Mouse (Mus musculus) heart, postnatal 10 days (tissue): ENCODE data around the gene Gnb4. TPM values are rescaled to one million over a fixed set of nuclear protein-coding genes. Genes with fewer than 3 reads are reported as not detected.

Experiments used
- total RNA-seq, 2 experiments: library from RNA; stranded (reverse); gene quantifications; 2 replicates each; pipeline ENCODE4 v1.2.3; 2021

Gnb4 gene
- total RNA-seq, 2 experiments from 2014 or later: 39.9 to 40.4 TPM

Other genes starting within 250 kb of the Gnb4 start
- 10 to 100 TPM; 48.6 to 57.2 TPM for gene Pik3ca, start 218.9 kb downstream of the Gnb4 start, total RNA-seq
- under 1 TPM; 0.20 to 0.55 TPM for gene Kcnmb3, start 124.4 kb downstream of the Gnb4 start, total RNA-seq
- 10 to 100 TPM; 24.0 to 30.2 TPM for gene Zfp639, start 106.3 kb downstream of the Gnb4 start, total RNA-seq
- gene Mfn1, start 87.1 kb downstream of the Gnb4 start, total RNA-seq: 100 to 1,000 TPM; 326 to 361 TPM
- gene Actl6a, start 89.7 kb upstream of the Gnb4 start, total RNA-seq: 10 to 100 TPM; 34.8 to 35.7 TPM
- gene Ndufb5, start 120.4 kb upstream of the Gnb4 start, total RNA-seq: 100 to 1,000 TPM; 747 to 748 TPM
- gene Mrpl47, start 121.0 kb upstream of the Gnb4 start, total RNA-seq: 10 to 100 TPM; 39.6 to 43.9 TPM
- 100 to 1,000 TPM; 153 to 156 TPM for gene Usp13, start 201.0 kb upstream of the Gnb4 start, total RNA-seq